8 mouse cellular contexts compared by ENCODE assay signal in genomic region chr11:69982877-69983276, GRCm38 (mm10). TPM values are rescaled to one million over a fixed set of nuclear protein-coding genes. Genes with fewer than 3 reads are reported as not detected.
DNase-seq lines count a peak whose midpoint lies in the region; ATAC-seq and TF ChIP-seq lines count a peak whose summit lies in the region.

No protein-coding gene starts in this region.

- peak overlapping the region; percentile 95; the same call in 1 of the 2 replicates for H3K9ac ChIP-seq in forebrain, postnatal 0 days
- H3K9ac ChIP-seq in intestine, embryonic 16.5 days (ENCODE audit: low read depth, low read length): peak overlapping the region; percentile 100
- H3K9ac ChIP-seq in neural tube, embryonic 14.5 days (replicated peaks; ENCODE audit: low read depth, low read length): 0 out of 2 replicates have a peak overlapping the region, but pooled peaks have one; percentile 12

- 22% methylated on average over 5 of the region's 5 CpGs for WGBS in forebrain, postnatal 0 days
- 18% methylated on average over 5 of the region's 5 CpGs for WGBS in intestine, embryonic 16.5 days
- 42% methylated on average over 5 of the region's 5 CpGs for WGBS in neural tube, embryonic 14.5 days

- peak overlapping the region; percentile 100; the same call in 1 of the 2 replicates for H3K27ac ChIP-seq in layer of hippocampus, adult 2 months
- H3K27ac ChIP-seq in forebrain, postnatal 0 days (ENCODE audit: low read depth, low read length): no peak overlapping the region
- 0 out of 2 replicates have a peak overlapping the region, but pooled peaks have one; percentile 41 for H3K27ac ChIP-seq in intestine, embryonic 16.5 days (ENCODE audit: low read length)
- no peak overlapping the region for H3K27ac ChIP-seq in neural tube, embryonic 14.5 days (ENCODE audit: low read depth, low read length)

- H3K27me3 ChIP-seq in forebrain, postnatal 0 days (ENCODE audit: insufficient read depth, low read length): no peaks in the 10 kb centered on the region
- H3K27me3 ChIP-seq in intestine, embryonic 16.5 days (replicated peaks; ENCODE audit: control insufficient read depth, insufficient read depth, low read length): no peaks in the 10 kb centered on the region
- H3K27me3 ChIP-seq in neural tube, embryonic 14.5 days (ENCODE audit: control insufficient read depth, insufficient read depth, low read length): no peaks in the 10 kb centered on the region

- peak overlapping the region; percentile 98; the same call in 1 of the 2 replicates for H3K4me3 ChIP-seq in layer of hippocampus, adult 2 months
- H3K4me3 ChIP-seq in forebrain, postnatal 0 days (ENCODE audit: low read depth, low read length): no peak overlapping the region
- H3K4me3 ChIP-seq in intestine, embryonic 16.5 days (ENCODE audit: low read length): peak overlapping the region; percentile 100
- H3K4me3 ChIP-seq in neural tube, embryonic 14.5 days (ENCODE audit: low read depth, low read length): peak overlapping the region; percentile 9; the same call in 1 of the 2 replicates

- H3K36me3 ChIP-seq in forebrain, postnatal 0 days (ENCODE audit: insufficient read depth): peaks cover 35% of the 10 kb centered on the region
- H3K36me3 ChIP-seq in intestine, embryonic 16.5 days (ENCODE audit: control insufficient read depth, insufficient read depth, low read length): peaks cover 13% of the 10 kb centered on the region; the same call in 1 of the 2 replicates
- peaks cover 26% of the 10 kb centered on the region for H3K36me3 ChIP-seq in neural tube, embryonic 14.5 days (ENCODE audit: control insufficient read depth, insufficient read depth, low read length)

- no peak for DNase-seq in layer of hippocampus, adult 2 months (ENCODE audit: low spot score in 2 of 2)
- DNase-seq in layer of hippocampus, postnatal 14 days (ENCODE audit: low spot score in 2 of 2): no peak
- DNase-seq in forebrain, postnatal 0 days: no peak
- DNase-seq in T-cell, adult 2 months (ENCODE audit: low spot score): no peak
- no peak for DNase-seq in left cerebral cortex, postnatal 4 days
- DNase-seq in spleen, postnatal 14 days (ENCODE audit: low spot score in 2 of 2): no peak

- H3K4me2 ChIP-seq in forebrain, postnatal 0 days (ENCODE audit: low read depth): peak overlapping the region; percentile 74
- peak overlapping the region; percentile 94 for H3K4me2 ChIP-seq in intestine, embryonic 16.5 days (ENCODE audit: low read depth, low read length)
- peak overlapping the region; percentile 64 for H3K4me2 ChIP-seq in neural tube, embryonic 14.5 days (ENCODE audit: low read depth, low read length)

- TF ChIP-seq CTCF in layer of hippocampus, adult 2 months (conservative IDR thresholded peaks at IDR 0.05): no peak
- TF ChIP-seq CTCF in forebrain, postnatal 0 days (IDR thresholded peaks at IDR 0.05; ENCODE audit: low read depth): no peak

- H3K9me3 ChIP-seq in forebrain, postnatal 0 days (ENCODE audit: low read length): no peaks in the 10 kb centered on the region
- H3K9me3 ChIP-seq in intestine, embryonic 16.5 days (ENCODE audit: control insufficient read depth, low read length): no peaks in the 10 kb centered on the region
- no peaks in the 10 kb centered on the region for H3K9me3 ChIP-seq in neural tube, embryonic 14.5 days (ENCODE audit: control insufficient read depth, low read length)

- intact Hi-C loops in left cerebral cortex, postnatal 4 days (cut with DNase I): loop anchor here (10.0 kb wide), 1 partner anchor 48 kb away; the partner anchor contains the start of gene Ybx2

- no peak for ATAC-seq in forebrain, postnatal 0 days
- no peak for ATAC-seq in intestine, embryonic 16.5 days
- ATAC-seq in neural tube, embryonic 14.5 days (ENCODE audit: low read depth): no peak

- H3K4me1 ChIP-seq in forebrain, postnatal 0 days (ENCODE audit: insufficient read depth): peaks cover 14% of the 10 kb centered on the region
- peaks cover 24% of the 10 kb centered on the region for H3K4me1 ChIP-seq in intestine, embryonic 16.5 days (ENCODE audit: control insufficient read depth, insufficient read depth, low read length)
- H3K4me1 ChIP-seq in neural tube, embryonic 14.5 days (ENCODE audit: control insufficient read depth, insufficient read depth, low read length): peaks cover 23% of the 10 kb centered on the region

RNA-seq across cellular contexts. Expression of gene Elp5, which starts 0.6 kb away (rescaled TPM):
- total RNA-seq in layer of hippocampus, adult 2 months (2021): 10 to 100 TPM; 72.8 to 72.9 TPM
- total RNA-seq in layer of hippocampus, postnatal 14 days (2021): 10 to 100 TPM; 88.5 to 93.9 TPM
- 115 and 124 TPM in 2 replicates for total RNA-seq in forebrain, postnatal 0 days (2014; rRNA removed)
- 187 and 198 TPM in 2 replicates for polyA plus RNA-seq in forebrain, postnatal 0 days (2015; fragmentation: Nextera tagmentation; extraction: Ambion mirVana)
- polyA plus RNA-seq in intestine, embryonic 16.5 days (2015; fragmentation: Nextera tagmentation; extraction: Ambion mirVana): 92.6 and 106 TPM in 2 replicates
- 159 and 175 TPM in 2 replicates for polyA plus RNA-seq in neural tube, embryonic 14.5 days (2014; fragmentation: Nextera tagmentation; extraction: Ambion mirVana)
- 100 to 1,000 TPM; 112 to 116 TPM for total RNA-seq in left cerebral cortex, postnatal 4 days (2021)

RNA-seq across cellular contexts. Expression of gene Ctdnep1, which starts 1.9 kb away (rescaled TPM):
- 100 to 1,000 TPM; 106 to 114 TPM for total RNA-seq in layer of hippocampus, adult 2 months (2021)
- total RNA-seq in layer of hippocampus, postnatal 14 days (2021): 100 to 1,000 TPM; 108 to 115 TPM
- total RNA-seq in forebrain, postnatal 0 days (2014; rRNA removed): 29.7 and 41.4 TPM in 2 replicates
- polyA plus RNA-seq in forebrain, postnatal 0 days (2015; fragmentation: Nextera tagmentation; extraction: Ambion mirVana): 21.2 and 23.2 TPM in 2 replicates
- polyA plus RNA-seq in intestine, embryonic 16.5 days (2015; fragmentation: Nextera tagmentation; extraction: Ambion mirVana): 20.7 and 20.9 TPM in 2 replicates
- polyA plus RNA-seq in neural tube, embryonic 14.5 days (2014; fragmentation: Nextera tagmentation; extraction: Ambion mirVana): 26.5 and 27.1 TPM in 2 replicates
- total RNA-seq in left cerebral cortex, postnatal 4 days (2021): 100 to 1,000 TPM in 1 of 2 experiments, 10 to 100 TPM in 1; 89.3 to 102 TPM

RNA-seq across cellular contexts. Expression of gene Gabarap, which starts 8.1 kb away (rescaled TPM):
- total RNA-seq in layer of hippocampus, adult 2 months (2021): 100 to 1,000 TPM; 216 to 229 TPM
- 100 to 1,000 TPM; 221 to 251 TPM for total RNA-seq in layer of hippocampus, postnatal 14 days (2021)
- 246 and 261 TPM in 2 replicates for total RNA-seq in forebrain, postnatal 0 days (2014; rRNA removed)
- polyA plus RNA-seq in forebrain, postnatal 0 days (2015; fragmentation: Nextera tagmentation; extraction: Ambion mirVana): 574 and 668 TPM in 2 replicates
- 639 and 679 TPM in 2 replicates for polyA plus RNA-seq in intestine, embryonic 16.5 days (2015; fragmentation: Nextera tagmentation; extraction: Ambion mirVana)
- 609 and 643 TPM in 2 replicates for polyA plus RNA-seq in neural tube, embryonic 14.5 days (2014; fragmentation: Nextera tagmentation; extraction: Ambion mirVana)
- total RNA-seq in left cerebral cortex, postnatal 4 days (2021): 100 to 1,000 TPM; 303 to 307 TPM

RNA-seq across cellular contexts. Expression of gene Phf23, which starts 12.7 kb away (rescaled TPM):
- 10 to 100 TPM; 40.5 to 42.6 TPM for total RNA-seq in layer of hippocampus, adult 2 months (2021)
- 10 to 100 TPM; 38.0 to 40.0 TPM for total RNA-seq in layer of hippocampus, postnatal 14 days (2021)
- total RNA-seq in forebrain, postnatal 0 days (2014; rRNA removed): 47.6 and 52.7 TPM in 2 replicates
- polyA plus RNA-seq in forebrain, postnatal 0 days (2015; fragmentation: Nextera tagmentation; extraction: Ambion mirVana): 48.0 and 49.7 TPM in 2 replicates
- polyA plus RNA-seq in intestine, embryonic 16.5 days (2015; fragmentation: Nextera tagmentation; extraction: Ambion mirVana): 49.7 and 53.1 TPM in 2 replicates
- polyA plus RNA-seq in neural tube, embryonic 14.5 days (2014; fragmentation: Nextera tagmentation; extraction: Ambion mirVana): 28.8 and 37.8 TPM in 2 replicates
- 10 to 100 TPM; 46.2 to 48.7 TPM for total RNA-seq in left cerebral cortex, postnatal 4 days (2021)

RNA-seq across cellular contexts. Expression of gene Dvl2, which starts 17.5 kb away (rescaled TPM):
- 10 to 100 TPM; 40.6 to 45.3 TPM for total RNA-seq in layer of hippocampus, adult 2 months (2021)
- 10 to 100 TPM; 29.3 to 29.7 TPM for total RNA-seq in layer of hippocampus, postnatal 14 days (2021)
- total RNA-seq in forebrain, postnatal 0 days (2014; rRNA removed): 31.9 and 43.9 TPM in 2 replicates
- 12.7 and 15.7 TPM in 2 replicates for polyA plus RNA-seq in forebrain, postnatal 0 days (2015; fragmentation: Nextera tagmentation; extraction: Ambion mirVana)
- 23.8 and 26.0 TPM in 2 replicates for polyA plus RNA-seq in intestine, embryonic 16.5 days (2015; fragmentation: Nextera tagmentation; extraction: Ambion mirVana)
- polyA plus RNA-seq in neural tube, embryonic 14.5 days (2014; fragmentation: Nextera tagmentation; extraction: Ambion mirVana): 19.0 and 19.2 TPM in 2 replicates
- 10 to 100 TPM; 38.8 to 40.1 TPM for total RNA-seq in left cerebral cortex, postnatal 4 days (2021)

Comparison
In these comparisons a context has a peak if more than half of its experiments do, and no peak if none do; other contexts are left out.
1. H3K27ac ChIP-seq: peak in layer of hippocampus, adult 2 months (single experiment) and intestine, embryonic 16.5 days (single experiment); none in forebrain, postnatal 0 days (single experiment) and neural tube, embryonic 14.5 days (single experiment).
2. H3K9ac ChIP-seq: peak in every context shown above with its lines; median percentile 100 in intestine, embryonic 16.5 days; 95 in forebrain, postnatal 0 days; 12 in neural tube, embryonic 14.5 days.
3. Peak in every context shown above with its lines, with median percentiles within 50 percentile points of each other: H3K4me2 ChIP-seq.